Mouse (Mus musculus) olfactory bulb, adult 2 months (tissue): ENCODE data around the gene Trpc7. TPM values are rescaled to one million over a fixed set of nuclear protein-coding genes. Genes with fewer than 3 reads are reported as not detected.

Experiments
- H3K27ac ChIP-seq: fragments of 200-500 bp; 2 replicates; pipeline ENCODE4 v1.5.1; 2012; ENCODE audit warnings: low read depth, low read length; ENCODE audit not compliant: insufficient read depth
- H3K4me1 ChIP-seq: fragments of 200-500 bp; 2 replicates; pipeline ENCODE4 v1.6.1; 2012; ENCODE audit warnings: low read length; ENCODE audit not compliant: control insufficient read depth, insufficient read depth
- H3K4me3 ChIP-seq: fragments of 200-500 bp; 2 replicates; pipeline ENCODE4 v1.5.1; 2012; ENCODE audit warnings: mild to moderate bottlenecking, low read depth, low read length, moderate library complexity; ENCODE audit not compliant: insufficient read depth
- CTCF ChIP-seq: fragments of 200-500 bp; IDR thresholded peaks from 2 replicates; pipeline ENCODE4 v1.5.1; 2012; ENCODE audit warnings: low read depth, mild to moderate bottlenecking, low read length, moderate library complexity; ENCODE audit not compliant: insufficient read depth
- POLR2A ChIP-seq: fragments of 200-500 bp; IDR thresholded peaks from 2 replicates; pipeline ENCODE4 v1.6.1; 2012; ENCODE audit warnings: mild to moderate bottlenecking, low read depth, low read length, moderate library complexity; ENCODE audit not compliant: insufficient read depth
- WGBS: fragments of 180-500 bp; shearing (Covaris S2); methylation state at CpG from one replicate; pipeline ENCODE4 v1.1.7; 2018; 5-methylcytosine and 5-hydroxymethylcytosine counted together
- polyA plus RNA-seq: library from polyadenylated mRNA; stranded (reverse); fragments of >200 nt; gene quantifications from 2 replicates; pipeline ENCODE4 v1.2.4, GENCODE M21; 2012; ENCODE audit warnings: low replicate concordance; ENCODE audit not compliant: missing spikeins, insufficient read depth, insufficient read length

The Trpc7 gene
- polyA plus RNA-seq, 1 experiment, result not detected

GRCm38 (mm10) chr13:56774304-56774703 is 121.5 kb downstream of the Trpc7 start:
- TF ChIP-seq POLR2A (no peak), CTCF (no peak)
- Histone ChIP-seq H3K4me1 (peaks cover 53% of the 10 kb centered on the region), H3K4me3 (no peak overlapping the region), H3K27ac (peak overlapping the region; percentile 89)
- WGBS, result 9% methylated on average over 5 of the region's 5 CpGs

GRCm38 (mm10) chr13:56773262-56773870 is 122.4 kb downstream of the Trpc7 start:
- Histone ChIP-seq H3K27ac (0 out of 2 replicates have a peak overlapping the region, but pooled peaks have one; percentile 89), H3K4me3 (no peak overlapping the region), H3K4me1 (peaks cover 53% of the 10 kb centered on the region)
- WGBS, result 74% methylated on average over 14 of the region's 14 CpGs
- no peak for TF ChIP-seq CTCF
- no peak for TF ChIP-seq POLR2A

- peaks cover 50% of the 10 kb centered on the region for H3K4me1 ChIP-seq
- WGBS, result 39% methylated on average over 3 of the region's 3 CpGs
- no peak overlapping the region for H3K27ac ChIP-seq
- no peak overlapping the region for H3K4me3 ChIP-seq
- TF ChIP-seq POLR2A (no peak), CTCF (0 out of 2 replicates have a peak, but pooled peaks have one; percentile 17)
These were observed 123.2 kb downstream of the Trpc7 start for GRCm38 (mm10) chr13:56772592-56772991.

GRCm38 (mm10) chr13:56770786-56771185 is 125.0 kb downstream of the Trpc7 start:
- peak overlapping the region; percentile 20; the same call in 1 of the 2 replicates for H3K27ac ChIP-seq
- WGBS, result 59% methylated on average over 5 of the region's 5 CpGs
- H3K4me3 ChIP-seq, result no peak overlapping the region

DNA sequence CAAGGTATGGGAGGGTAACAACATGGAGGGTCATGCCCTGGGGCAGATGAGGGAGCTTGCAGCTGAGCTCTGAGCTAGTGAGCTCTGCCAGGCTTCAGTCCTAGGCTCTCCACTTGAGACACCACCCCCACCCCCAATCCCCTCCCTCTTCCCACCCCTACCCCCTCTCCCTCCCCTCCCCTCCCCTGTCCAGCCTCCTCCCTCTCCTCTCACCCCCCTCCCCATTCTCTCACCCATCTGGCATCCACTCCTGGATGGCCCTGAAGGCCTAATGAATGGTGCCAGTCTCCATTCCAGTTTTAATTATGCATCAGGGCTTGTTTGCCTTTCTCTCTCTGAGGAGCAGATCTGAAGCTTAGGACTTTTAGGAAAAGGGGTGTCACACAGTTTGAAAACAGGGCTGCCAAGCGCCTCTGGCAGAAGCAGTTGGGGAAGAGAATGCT is 125.6 kb downstream of the Trpc7 start:
- no peak overlapping the region; the same call in 1 of the 2 replicates for H3K27ac ChIP-seq
- 43% methylated on average over 1 of the region's 1 CpGs for WGBS

More at GRCm38 (mm10) chr13:56770786-56771185, 125.0 kb downstream of the Trpc7 start:
- H3K4me1 ChIP-seq, result peaks cover 45% of the 10 kb centered on the region
- no peak for TF ChIP-seq CTCF
- no peak for TF ChIP-seq POLR2A

DNA sequence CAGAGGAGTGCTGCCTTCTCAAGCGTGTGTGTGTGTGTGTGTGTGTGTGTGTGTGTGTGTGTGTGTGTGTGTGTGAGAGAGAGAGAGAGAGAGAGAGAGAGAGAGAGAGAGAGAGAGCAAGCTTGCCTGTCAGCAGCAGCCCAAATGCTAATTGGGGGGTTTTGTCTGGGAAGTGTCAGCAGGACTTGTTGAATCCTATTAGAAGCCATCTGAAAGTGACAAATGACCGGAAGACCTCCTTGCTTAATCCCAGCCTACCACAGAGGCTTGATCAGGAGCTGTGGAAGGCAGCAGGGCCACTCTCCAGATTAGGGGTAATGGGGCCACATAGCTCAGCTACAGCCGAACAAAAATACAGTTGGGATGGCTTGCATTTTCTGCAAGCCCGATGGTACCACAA is 126.4 kb downstream of the Trpc7 start:
- H3K4me1 ChIP-seq, result peaks cover 50% of the 10 kb centered on the region
- no peak for TF ChIP-seq POLR2A
- peak overlapping the region; percentile 31; the same call in 1 of the 2 replicates for H3K27ac ChIP-seq
- no peak overlapping the region for H3K4me3 ChIP-seq
- 48% methylated on average over 4 of the region's 4 CpGs for WGBS

More for the DNA sequence above, 125.6 kb downstream of the Trpc7 start:
- no peak for TF ChIP-seq POLR2A
- no peak for TF ChIP-seq CTCF
- peaks cover 49% of the 10 kb centered on the region for H3K4me1 ChIP-seq
- H3K4me3 ChIP-seq, result no peak overlapping the region

GRCm38 (mm10) chr13:56766211-56766610 is 129.6 kb downstream of the Trpc7 start:
- no peak overlapping the region for H3K27ac ChIP-seq
- WGBS, result 32% methylated on average over 5 of the region's 5 CpGs
- TF ChIP-seq CTCF, result no peak
- TF ChIP-seq POLR2A, result no peak
- no peak overlapping the region for H3K4me3 ChIP-seq
- peaks cover 48% of the 10 kb centered on the region for H3K4me1 ChIP-seq

DNA sequence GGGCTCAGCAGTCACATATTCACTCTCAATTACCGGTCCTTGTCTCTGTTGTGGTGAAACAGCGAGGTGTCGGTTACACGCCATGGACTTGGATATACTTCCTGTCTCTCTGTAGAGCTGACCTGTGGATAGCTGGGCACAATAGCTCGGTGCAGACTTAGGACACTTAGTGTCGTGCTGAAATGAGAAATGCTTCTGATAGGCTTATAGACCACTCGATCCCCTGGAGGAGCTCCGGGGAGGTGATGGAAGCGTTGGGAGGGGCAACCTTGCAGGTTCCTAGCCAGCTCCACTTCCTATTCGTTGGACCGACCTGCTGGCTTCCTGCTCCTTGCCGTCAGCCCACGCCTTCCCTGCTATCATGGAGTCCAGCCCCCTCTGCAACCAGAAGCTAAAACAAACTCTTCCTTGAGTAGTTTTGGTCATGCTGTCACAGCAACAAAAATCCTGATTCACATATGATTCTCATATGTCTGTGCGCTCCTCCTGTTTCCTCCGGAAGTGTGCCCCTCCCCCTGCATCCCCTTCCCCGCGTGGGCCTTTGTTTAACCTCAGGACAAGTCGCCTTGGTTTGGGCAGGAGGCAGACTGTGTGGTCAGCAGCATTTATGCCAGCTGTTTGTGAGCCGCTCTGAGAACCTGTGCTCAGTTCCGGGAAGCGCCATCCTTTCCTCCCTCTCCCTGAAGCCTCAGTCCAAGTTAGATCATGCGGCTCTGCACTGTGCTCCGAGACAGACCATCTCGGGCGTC is 130.3 kb downstream of the Trpc7 start:
- Histone ChIP-seq H3K27ac (no peak overlapping the region), H3K4me3 (no peak overlapping the region), H3K4me1 (peaks cover 53% of the 10 kb centered on the region)
- 57% methylated on average over 25 of the region's 25 CpGs for WGBS
- no peak for TF ChIP-seq CTCF
- TF ChIP-seq POLR2A, result no peak
